Mouse (Mus musculus) stomach, postnatal 0 days (tissue): ENCODE data around the gene Sgms1. TPM values are rescaled to one million over a fixed set of nuclear protein-coding genes. Genes with fewer than 3 reads are reported as not detected.

Experiments used
- ATAC-seq: fragments of 200-750 bp; cut with Nextera tagmentation; 2 replicates; pipeline ENCODE4 v1.8.0; 2017; ENCODE audit not compliant: low FRiP score, low TSS enrichment
- DNase-seq: peaks from one replicate; pipeline ENCODE4 v3.0.0-alpha.2; 2016; ENCODE audit warnings: low spot score
- H3K27ac ChIP-seq: fragments of 300-500 bp; sonication (generic); replicated peaks from 2 replicates; pipeline ENCODE4 v1.5.1; 2014; ENCODE audit warnings: mild to moderate bottlenecking, control low read depth
- H3K27me3 ChIP-seq: fragments of 300-500 bp; sonication (generic); 2 replicates; pipeline ENCODE4 v1.6.1; 2014; ENCODE audit warnings: low read length; ENCODE audit not compliant: control insufficient read depth, insufficient read depth
- H3K36me3 ChIP-seq: fragments of 300-500 bp; sonication (generic); 2 replicates; pipeline ENCODE4 v1.6.1; 2014; ENCODE audit warnings: low read length, mixed read lengths; ENCODE audit not compliant: control insufficient read depth, insufficient read depth
- H3K4me1 ChIP-seq: fragments of 300-500 bp; sonication (generic); replicated peaks from 2 replicates; pipeline ENCODE4 v1.6.1; 2014; ENCODE audit warnings: antibody characterized with exemption; ENCODE audit not compliant: control insufficient read depth, insufficient read depth
- H3K4me2 ChIP-seq: fragments of 300-500 bp; sonication (generic); replicated peaks from 2 replicates; pipeline ENCODE4 v1.6.1; 2014; ENCODE audit warnings: low read depth, mild to moderate bottlenecking, control low read depth, moderate library complexity
- H3K4me3 ChIP-seq: fragments of 300-500 bp; sonication (generic); 2 replicates; pipeline ENCODE4 v1.5.1; 2014; ENCODE audit warnings: low read depth, low read length, control low read depth
- H3K9ac ChIP-seq: fragments of 300-500 bp; sonication (generic); 2 replicates; pipeline ENCODE4 v1.6.1; 2014; ENCODE audit warnings: mild to moderate bottlenecking, low read length, control low read depth, mixed read lengths
- H3K9me3 ChIP-seq: fragments of 300-500 bp; sonication (generic); 2 replicates; pipeline ENCODE4 v1.6.1; 2016; ENCODE audit warnings: low read length; ENCODE audit not compliant: control insufficient read depth
- CTCF ChIP-seq: IDR thresholded peaks from 2 replicates; pipeline ENCODE4 v1.5.1; 2016; ENCODE audit warnings: antibody characterized with exemption, low read depth, mild to moderate bottlenecking, moderate library complexity
- EP300 ChIP-seq: optimal IDR thresholded peaks from 2 replicates; pipeline ENCODE3; 2016; ENCODE audit warnings: antibody characterized with exemption
- WGBS: fragments of 180-500 bp; shearing (Covaris S2); extraction: QIAGEN DNeasy Blood & Tissue Kit; methylation state at CpG from one replicate; pipeline ENCODE4 v1.1.7; 2014; 5-methylcytosine and 5-hydroxymethylcytosine counted together
- polyA plus RNA-seq: library from polyadenylated mRNA; unstranded; fragments of >200 nt; fragmentation: Nextera tagmentation; extraction: Ambion mirVana; gene quantifications from 2 replicates; pipeline ENCODE4 v1.2.1, GENCODE M21; 2015

The Sgms1 gene
- polyA plus RNA-seq, 1 experiment from 2014 or later = 29.3 TPM

GRCm38 (mm10) chr19:32168031-32168430 lies 221.5 kb downstream of the Sgms1 start:
- no peak for DNase-seq
- Histone ChIP-seq H3K36me3 (no peaks in the 10 kb centered on the region), H3K9ac (no peak overlapping the region), H3K27ac (no peak overlapping the region), H3K9me3 (no peaks in the 10 kb centered on the region), H3K4me3 (no peak overlapping the region), H3K4me1 (no peaks in the 10 kb centered on the region), H3K4me2 (no peak overlapping the region), H3K27me3 (no peaks in the 10 kb centered on the region)
- WGBS = 86% methylated on average over 9 of the region's 9 CpGs
- no peak for TF ChIP-seq EP300
- no peak for TF ChIP-seq CTCF
- no peak for ATAC-seq

- H3K4me1 ChIP-seq = no peaks in the 10 kb centered on the region
- DNase-seq (no peak), ATAC-seq (no peak)
- 89% methylated on average over 13 of the region's 13 CpGs for WGBS
- no peak overlapping the region for H3K4me2 ChIP-seq
- H3K27me3 ChIP-seq = no peaks in the 10 kb centered on the region
- H3K36me3 ChIP-seq = no peaks in the 10 kb centered on the region
- TF ChIP-seq CTCF = no peak
- no peak for TF ChIP-seq EP300
- no peak overlapping the region for H3K27ac ChIP-seq
- no peak overlapping the region for H3K4me3 ChIP-seq
- no peaks in the 10 kb centered on the region for H3K9me3 ChIP-seq
- no peak overlapping the region for H3K9ac ChIP-seq
These were observed 222.5 kb downstream of the Sgms1 start for GRCm38 (mm10) chr19:32166823-32167605.

- H3K9ac ChIP-seq = no peak overlapping the region
- H3K9me3 ChIP-seq = no peaks in the 10 kb centered on the region
- DNase-seq (no peak), ATAC-seq (no peak)
- no peaks in the 10 kb centered on the region for H3K36me3 ChIP-seq
- WGBS = 87% methylated on average over 6 of the region's 6 CpGs
- no peaks in the 10 kb centered on the region for H3K27me3 ChIP-seq
- no peaks in the 10 kb centered on the region for H3K4me1 ChIP-seq
- H3K4me3 ChIP-seq = no peak overlapping the region
- TF ChIP-seq CTCF (no peak), EP300 (no peak)
- H3K4me2 ChIP-seq = no peak overlapping the region
- H3K27ac ChIP-seq = no peak overlapping the region
These were observed 223.8 kb downstream of the Sgms1 start for GRCm38 (mm10) chr19:32165711-32166110.

- Histone ChIP-seq H3K4me1 (no peaks in the 10 kb centered on the region), H3K4me2 (no peak overlapping the region), H3K9ac (no peak overlapping the region), H3K27ac (no peak overlapping the region), H3K4me3 (no peak overlapping the region), H3K9me3 (no peaks in the 10 kb centered on the region), H3K36me3 (peaks cover 6% of the 10 kb centered on the region), H3K27me3 (no peaks in the 10 kb centered on the region)
- ATAC-seq (no peak), DNase-seq (no peak)
- 91% methylated on average over 4 of the region's 4 CpGs for WGBS
- no peak for TF ChIP-seq CTCF
- TF ChIP-seq EP300 = no peak
These were observed 225.4 kb downstream of the Sgms1 start for GRCm38 (mm10) chr19:32164128-32164527.

- TF ChIP-seq CTCF = no peak
- no peak for TF ChIP-seq EP300
- Histone ChIP-seq H3K9me3 (no peaks in the 10 kb centered on the region), H3K4me1 (no peaks in the 10 kb centered on the region), H3K27ac (no peak overlapping the region), H3K4me2 (no peak overlapping the region), H3K27me3 (no peaks in the 10 kb centered on the region), H3K9ac (no peak overlapping the region), H3K36me3 (peaks cover 6% of the 10 kb centered on the region), H3K4me3 (no peak overlapping the region)
- ATAC-seq = no peak
- DNase-seq = no peak
- WGBS = 94% methylated on average over 7 of the region's 7 CpGs
These were observed 229.6 kb downstream of the Sgms1 start for GRCm38 (mm10) chr19:32159944-32160343.

- no peaks in the 10 kb centered on the region for H3K4me1 ChIP-seq
- no peak overlapping the region for H3K27ac ChIP-seq
- H3K9me3 ChIP-seq = no peaks in the 10 kb centered on the region
- WGBS = 94% methylated on average over 1 of the region's 1 CpGs
- no peaks in the 10 kb centered on the region for H3K27me3 ChIP-seq
- H3K9ac ChIP-seq = no peak overlapping the region
- H3K36me3 ChIP-seq = peaks cover 6% of the 10 kb centered on the region
- DNase-seq (no peak), ATAC-seq (no peak)
- H3K4me3 ChIP-seq = no peak overlapping the region
- TF ChIP-seq CTCF (no peak), EP300 (no peak)
- H3K4me2 ChIP-seq = no peak overlapping the region
These were observed 230.3 kb downstream of the Sgms1 start for GRCm38 (mm10) chr19:32159168-32159567.
